Mouse (Mus musculus) heart, adult 8-10 months (tissue): ENCODE data around the gene Ckap5. TPM values are rescaled to one million over a fixed set of nuclear protein-coding genes. Genes with fewer than 3 reads are reported as not detected.

Experiments used
- DNase-seq: peaks from one replicate; pipeline ENCODE4 v3.0.0; 2022; ENCODE audit warnings: low spot score
- total RNA-seq, 4 experiments: library from RNA; stranded (reverse); gene quantifications; 2 replicates each; pipeline ENCODE4 v1.2.4; 2022

Gene Ckap5
- total RNA-seq, 4 experiments from 2014 or later, result 44.4 to 51.3 (median 46.8) TPM

GRCm38 (mm10) chr2:91652863-91653262 lies 126.3 kb downstream of the Ckap5 start:
- no peak for DNase-seq

- no peak for DNase-seq
Observed at GRCm38 (mm10) chr2:91655388-91655787, 128.8 kb downstream of the Ckap5 start.

GRCm38 (mm10) chr2:91655827-91656226 lies 129.3 kb downstream of the Ckap5 start:
- no peak for DNase-seq

GRCm38 (mm10) chr2:91656774-91657173 lies 130.2 kb downstream of the Ckap5 start:
- no peak for DNase-seq

- DNase-seq, result no peak
Observed at GRCm38 (mm10) chr2:91659657-91660056, 133.1 kb downstream of the Ckap5 start.

GRCm38 (mm10) chr2:91660981-91661380 lies 134.4 kb downstream of the Ckap5 start:
- DNase-seq, result no peak

- no peak for DNase-seq
Observed at GRCm38 (mm10) chr2:91664780-91665179, 138.2 kb downstream of the Ckap5 start.

- DNase-seq, result peak; percentile 18
Observed at GRCm38 (mm10) chr2:91666386-91666910, 139.9 kb downstream of the Ckap5 start.

GRCm38 (mm10) chr2:91667747-91668146 lies 141.2 kb downstream of the Ckap5 start:
- no peak for DNase-seq

- DNase-seq, result no peak
Observed at GRCm38 (mm10) chr2:91669326-91669725, 142.8 kb downstream of the Ckap5 start.

GRCm38 (mm10) chr2:91670038-91670437 lies 143.5 kb downstream of the Ckap5 start:
- DNase-seq, result no peak

Other genes starting within 250 kb of the Ckap5 start
- 10 to 100 TPM in 3 of 4 experiments, 1 to 10 TPM in 1; 9.1 to 14.9 (median 13.8) TPM for gene 1110051M20Rik, start 82.1 kb upstream of the Ckap5 start, total RNA-seq
- 10 to 100 TPM in 3 of 4 experiments, 1 to 10 TPM in 1; 8.9 to 13.3 (median 11.3) TPM for gene Lrp4, start 69.3 kb upstream of the Ckap5 start, total RNA-seq
- gene F2, start 109.7 kb downstream of the Ckap5 start, total RNA-seq, result under 1 TPM in 2 of 4 experiments, not detected in 2; 0.16 to 0.25 TPM
- 1 to 10 TPM; 2.6 to 4.1 (median 2.9) TPM for gene Zfp408, start 123.0 kb downstream of the Ckap5 start, total RNA-seq
- gene Arhgap1, start 123.1 kb downstream of the Ckap5 start, total RNA-seq, result 10 to 100 TPM; 20.6 to 24.6 (median 22.2) TPM
- 10 to 100 TPM; 50.7 to 59.6 (median 55.4) TPM for gene Atg13, start 183.8 kb downstream of the Ckap5 start, total RNA-seq
- gene Harbi1, start 184.1 kb downstream of the Ckap5 start, total RNA-seq, result 1 to 10 TPM; 5.8 to 8.5 (median 6.5) TPM
- gene Ambra1, start 203.4 kb downstream of the Ckap5 start, total RNA-seq, result 10 to 100 TPM; 16.2 to 18.1 (median 16.6) TPM